Mouse (Mus musculus) thymus, postnatal 14 days (tissue): ENCODE measurements at regions not wholly inside any gene's neighbourhood (a gene's known extent, or its start where the extent isn't known, plus 50 kb on each side); places are given as distances from the start of the nearest gene placed in this dataset.

ENCODE experiments used
- DNase-seq: peaks from one replicate; pipeline ENCODE4 v3.0.0; 2021

- DNase-seq: no peak
These were observed 293.5 kb upstream of the N6amt1 start for GRCm38 (mm10) chr16:87060473-87060872.

DNA sequence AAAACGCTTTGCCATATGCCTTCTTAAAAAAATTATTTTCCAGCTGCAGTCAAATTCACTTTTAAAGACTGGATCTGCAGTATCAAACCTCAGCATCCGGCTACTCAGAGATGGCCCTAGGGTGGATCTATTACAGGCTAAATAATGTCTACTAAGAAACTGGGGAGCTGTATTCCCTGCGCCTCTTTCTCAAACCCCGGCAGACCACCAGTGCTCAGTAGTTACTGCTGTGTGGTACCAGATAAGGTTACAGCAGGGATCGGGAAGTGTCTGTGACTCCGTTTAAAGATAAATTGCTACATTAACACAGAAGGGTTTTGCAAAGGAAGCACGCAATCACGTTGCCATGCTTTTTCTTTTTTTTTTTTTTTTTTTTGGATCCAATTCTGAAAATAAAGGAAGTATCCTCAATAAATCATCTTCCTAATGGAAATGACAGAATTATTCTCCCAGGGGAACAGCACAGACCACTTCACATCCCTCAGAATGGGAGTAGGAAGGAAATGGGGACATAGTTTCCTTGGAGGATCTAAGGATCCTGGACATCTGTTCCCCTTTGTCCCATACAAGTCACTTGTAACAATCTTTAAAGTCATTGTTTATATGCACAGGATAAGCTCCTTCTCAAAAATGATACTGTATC is 304.1 kb upstream of the N6amt1 start:
- no peak for DNase-seq

DNA sequence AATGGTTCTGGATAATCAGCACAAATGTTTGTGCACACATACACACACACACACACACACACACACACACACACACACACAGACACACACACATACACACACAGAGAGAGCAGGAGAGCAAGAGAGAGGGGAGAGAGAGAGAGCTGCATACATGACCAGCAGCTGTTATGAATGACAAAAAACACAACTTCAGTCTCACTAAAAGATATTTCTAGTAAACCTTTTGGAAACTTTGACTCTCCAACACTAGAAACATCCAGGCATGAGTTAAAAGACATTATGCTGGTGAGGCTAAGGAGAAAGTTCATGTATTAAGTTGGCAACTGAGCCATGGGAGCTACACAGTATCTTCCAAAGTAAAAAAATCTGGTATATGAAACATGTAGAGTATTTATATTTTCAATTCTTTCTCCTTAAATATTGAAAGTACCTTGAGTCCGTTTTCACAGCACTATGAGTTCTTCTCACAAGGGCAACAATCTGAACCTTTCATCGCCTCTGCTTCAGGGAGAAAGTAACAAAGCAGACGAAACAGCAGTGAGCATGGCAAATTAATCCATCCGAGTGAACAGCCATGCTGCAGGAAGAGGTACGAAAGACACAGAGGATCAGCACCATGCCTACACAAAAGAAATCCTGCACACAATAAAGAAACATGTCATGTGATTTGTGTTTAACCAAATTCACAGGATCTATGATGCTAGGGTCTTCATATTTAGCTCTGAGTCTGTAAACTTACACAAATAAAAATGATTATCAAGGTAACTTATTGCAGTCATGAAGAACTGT is 309.0 kb upstream of the N6amt1 start:
- DNase-seq: no peak

GRCm38 (mm10) chr16:87043689-87044088 is 310.3 kb upstream of the N6amt1 start:
- DNase-seq: no peak

DNA sequence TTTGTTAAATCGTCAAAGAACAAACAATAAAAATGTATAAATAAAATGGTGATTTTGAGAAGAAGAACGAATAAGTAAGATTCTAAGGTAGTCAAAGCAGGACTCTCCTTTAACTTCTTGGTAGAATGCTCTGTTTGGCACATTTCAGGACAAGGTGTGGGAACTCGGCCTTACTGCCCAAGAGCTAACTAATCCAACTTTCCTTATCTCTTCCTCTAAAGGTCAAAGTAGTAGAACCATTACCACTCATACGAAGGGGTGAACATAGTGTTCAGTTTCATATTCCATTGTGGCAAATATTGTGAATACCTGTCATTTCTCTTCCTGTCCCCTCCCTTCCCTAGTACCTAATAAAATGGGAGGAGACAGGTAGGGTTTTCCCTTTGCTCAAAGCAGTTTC is 313.6 kb upstream of the N6amt1 start:
- DNase-seq: no peak

DNA sequence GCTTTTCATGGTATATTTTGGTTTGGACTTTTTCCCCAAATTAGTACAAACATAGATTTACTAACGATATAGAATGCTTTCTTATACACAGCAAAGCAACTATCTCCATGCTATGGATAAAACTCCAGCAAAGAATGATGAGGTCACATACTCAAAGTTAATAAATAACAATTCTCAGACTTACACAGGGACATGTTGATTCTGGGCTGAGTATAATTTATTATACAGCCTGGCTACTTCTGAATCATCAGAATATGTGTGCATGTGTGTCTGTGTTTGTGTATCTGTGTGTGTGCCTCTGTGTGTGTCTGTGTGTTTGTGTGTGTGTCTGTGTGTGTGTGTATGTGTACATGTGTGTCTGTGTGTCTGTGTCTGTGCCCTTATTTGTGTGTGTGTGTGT is 314.1 kb upstream of the N6amt1 start:
- DNase-seq: no peak

GRCm38 (mm10) chr16:87037061-87037460 is 316.9 kb upstream of the N6amt1 start:
- DNase-seq: no peak

- no peak for DNase-seq
These were observed 322.1 kb upstream of the N6amt1 start for GRCm38 (mm10) chr16:87031836-87032235.

DNA sequence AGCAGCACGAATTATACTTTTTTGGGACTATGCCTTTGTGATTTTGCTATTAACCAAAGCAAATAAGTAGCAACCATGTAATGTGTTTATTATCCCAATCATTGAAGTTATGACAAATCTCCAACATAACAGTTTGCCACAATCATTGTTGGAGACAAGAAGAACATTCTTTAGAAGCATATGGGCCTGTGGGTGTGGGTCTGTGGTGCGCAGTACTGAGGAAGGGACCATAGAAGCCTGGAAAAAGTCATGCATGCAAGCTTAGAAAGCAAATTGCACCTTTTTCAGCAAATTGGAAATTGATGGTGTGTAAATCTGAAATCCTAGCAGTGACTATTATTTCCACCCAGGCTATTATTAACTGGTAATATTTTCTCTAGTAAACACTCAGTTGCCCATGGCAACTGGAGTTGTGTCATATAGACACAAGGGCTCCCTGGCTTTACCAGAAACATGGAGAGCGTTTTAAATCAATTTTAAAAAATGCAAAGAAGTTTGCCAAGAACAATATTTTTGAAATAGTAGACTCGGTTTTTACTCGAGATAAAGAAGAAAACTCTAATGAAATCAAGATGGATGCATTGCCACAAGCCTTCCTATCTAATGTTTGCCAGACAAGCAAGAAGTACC is 325.4 kb upstream of the N6amt1 start:
- no peak for DNase-seq

DNA sequence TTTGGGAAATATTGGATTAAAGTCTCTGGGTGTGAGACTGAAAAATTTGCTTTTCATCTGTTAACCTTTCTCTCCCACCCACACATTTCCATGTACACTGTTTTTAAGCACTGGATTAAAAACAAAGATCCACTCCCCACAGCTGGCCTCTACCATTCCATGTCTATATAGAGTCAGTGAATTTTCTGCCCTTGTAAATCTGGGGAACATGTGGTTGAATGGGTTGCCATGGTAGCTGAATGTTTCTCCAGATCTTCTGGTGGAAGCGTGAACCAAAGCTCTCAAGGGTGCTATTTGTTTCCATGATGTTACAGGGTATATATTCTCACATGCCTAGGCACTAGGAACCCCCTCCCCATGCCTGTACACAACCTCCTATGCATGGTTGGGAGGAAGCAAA is 326.4 kb upstream of the N6amt1 start:
- no peak for DNase-seq

- no peak for DNase-seq
These were observed 331.9 kb upstream of the N6amt1 start for GRCm38 (mm10) chr16:87022041-87022440.

GRCm38 (mm10) chr16:87017107-87017670 is 336.8 kb upstream of the N6amt1 start:
- no peak for DNase-seq

- DNase-seq: no peak
These were observed 352.4 kb upstream of the N6amt1 start for GRCm38 (mm10) chr16:87001579-87001978.

DNA sequence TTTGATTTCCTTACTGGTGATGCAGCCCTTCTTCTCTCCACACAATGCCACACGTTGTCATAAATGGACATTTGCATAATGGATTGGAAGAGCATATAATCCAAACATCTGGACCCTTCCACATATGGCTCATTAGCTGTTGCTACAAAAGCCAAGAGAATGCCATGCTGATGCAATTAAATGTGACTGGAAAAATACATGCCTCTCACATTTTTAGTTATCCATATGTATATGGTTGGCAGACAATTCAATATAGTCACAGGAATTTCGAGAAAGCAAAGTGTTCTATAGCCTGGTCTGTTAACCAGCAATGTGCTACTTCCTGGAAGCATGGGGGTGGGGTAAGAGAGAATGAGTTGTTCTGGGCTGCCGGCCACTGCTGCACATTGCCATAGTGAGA is 352.9 kb upstream of the N6amt1 start:
- no peak for DNase-seq

GRCm38 (mm10) chr16:86971691-86972090 is 382.3 kb upstream of the N6amt1 start:
- no peak for DNase-seq

DNA sequence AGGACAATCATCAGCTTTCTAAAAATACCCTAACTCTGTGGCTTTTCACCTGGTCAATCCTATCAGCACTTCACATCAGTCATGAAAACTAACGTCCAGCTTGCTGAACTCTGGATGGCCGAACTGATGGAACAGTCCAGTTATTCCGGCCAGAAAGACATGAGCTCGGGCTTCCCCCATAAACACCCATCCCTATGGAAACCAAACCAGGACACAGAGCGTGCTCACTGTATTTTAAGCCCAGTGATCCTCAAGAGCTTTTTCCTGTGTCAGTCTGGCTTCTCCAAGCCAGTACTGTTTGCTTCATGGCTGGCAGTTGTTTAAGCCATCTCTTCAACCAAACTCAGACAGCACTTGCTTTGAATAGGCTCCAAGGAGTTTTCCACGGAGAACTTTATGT is 404.3 kb upstream of the N6amt1 start:
- no peak for DNase-seq

GRCm38 (mm10) chr16:86945531-86946144 is 408.3 kb upstream of the N6amt1 start:
- no peak for DNase-seq

- no peak for DNase-seq
These were observed 408.9 kb upstream of the N6amt1 start for GRCm38 (mm10) chr16:86945058-86945457.

DNA sequence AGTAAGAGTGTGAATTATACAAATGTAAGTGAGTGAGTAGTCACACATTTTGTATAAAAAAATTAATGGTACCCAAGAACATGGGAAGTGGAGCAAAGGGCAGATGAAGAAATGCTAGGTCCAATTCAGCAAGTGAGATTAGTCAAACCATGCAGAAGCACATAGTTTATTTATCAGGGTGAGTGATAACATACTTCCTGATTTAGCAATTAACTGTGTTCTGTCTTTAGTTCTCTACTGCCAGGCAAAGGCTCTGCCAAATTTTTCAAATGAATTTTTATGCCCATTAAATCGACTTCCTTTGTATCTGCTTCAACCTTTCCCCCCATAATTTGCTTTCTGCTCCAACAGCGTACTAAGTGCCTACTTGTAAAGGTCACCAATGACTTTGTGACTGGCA is 419.0 kb upstream of the N6amt1 start:
- DNase-seq: no peak

- DNase-seq: no peak
These were observed 421.2 kb upstream of the N6amt1 start for GRCm38 (mm10) chr16:86932765-86933164.

DNA sequence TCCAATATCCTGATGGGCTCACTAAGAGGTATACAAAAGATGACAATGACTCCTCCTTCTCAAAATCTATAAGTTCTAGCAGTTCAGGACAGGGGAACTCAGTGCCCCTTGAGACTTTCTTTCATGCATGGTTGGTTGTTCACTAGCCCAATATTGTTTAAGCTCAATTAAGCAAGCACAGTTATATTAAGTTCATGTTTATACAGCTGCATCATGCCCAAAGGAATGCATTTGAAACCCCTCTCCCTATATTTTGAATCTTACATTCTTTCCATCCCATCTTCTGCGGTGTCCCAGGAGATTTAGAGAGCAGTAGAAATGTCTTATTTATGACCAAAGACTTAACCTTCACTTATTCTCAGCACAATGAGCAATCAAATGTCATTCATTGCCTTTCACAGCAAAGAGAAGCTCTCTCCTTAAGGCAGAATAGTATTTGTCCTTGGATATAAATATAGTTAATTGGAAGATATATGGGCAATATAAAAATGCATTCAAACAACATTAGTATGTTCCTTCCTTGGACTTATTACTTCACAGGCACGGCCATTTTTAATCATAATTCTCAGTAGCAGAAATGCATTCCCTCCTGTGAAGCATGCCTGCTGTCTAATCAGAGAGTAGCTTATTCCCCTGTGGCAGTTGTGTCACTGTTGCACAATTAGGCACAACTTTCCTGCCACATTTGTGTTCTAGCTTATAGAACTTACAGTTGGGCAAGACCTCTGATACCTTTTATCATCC is 455.8 kb upstream of the N6amt1 start:
- DNase-seq: no peak

- no peak for DNase-seq
These were observed 459.0 kb upstream of the N6amt1 start for GRCm38 (mm10) chr16:86894982-86895381.

- no peak for DNase-seq
These were observed 459.7 kb upstream of the N6amt1 start for GRCm38 (mm10) chr16:86894333-86894732.
